Mouse (Mus musculus): ENCODE measurements at regions not wholly inside any gene's neighbourhood (a gene's known extent, or its start where the extent isn't known, plus 50 kb on each side); places are given as distances from the start of the nearest gene placed in this dataset.

GRCm38 (mm10) chr3:151894712-151895111 is 57.3 kb upstream of the Ptgfr start:
- Histone ChIP-seq H3K27me3 (no peaks in the 10 kb centered on the region), H3K4me1 (replicated peaks) (peaks cover 28% of the 10 kb centered on the region), H3K36me3 (no peaks in the 10 kb centered on the region), H3K27ac (no peak overlapping the region), H3K4me2 (no peak overlapping the region), H3K9me3 (no peaks in the 10 kb centered on the region), H3K9ac (replicated peaks) (no peak overlapping the region), H3K4me3 (replicated peaks) (no peak overlapping the region)
- 48% methylated on average over 3 of the region's 3 CpGs for WGBS
- ATAC-seq (ENCODE audit: insufficient number of reproducible peaks, insufficient read depth, low FRiP score, low TSS enrichment, low read depth): no peak

- no peak overlapping the region for H3K27ac ChIP-seq
- H3K27me3 ChIP-seq: no peaks in the 10 kb centered on the region
- H3K4me2 ChIP-seq: no peak overlapping the region
- ATAC-seq (ENCODE audit: insufficient number of reproducible peaks, insufficient read depth, low FRiP score, low TSS enrichment, low read depth): no peak
- no peak overlapping the region for H3K9ac ChIP-seq (replicated peaks)
- H3K9me3 ChIP-seq: no peaks in the 10 kb centered on the region
- 70% methylated on average over 11 of the region's 11 CpGs for WGBS
- peaks cover 29% of the 10 kb centered on the region for H3K4me1 ChIP-seq (replicated peaks)
- H3K36me3 ChIP-seq: no peaks in the 10 kb centered on the region
- H3K4me3 ChIP-seq (replicated peaks): no peak overlapping the region
These were observed 56.2 kb upstream of the Ptgfr start for GRCm38 (mm10) chr3:151893421-151894235.

DNA sequence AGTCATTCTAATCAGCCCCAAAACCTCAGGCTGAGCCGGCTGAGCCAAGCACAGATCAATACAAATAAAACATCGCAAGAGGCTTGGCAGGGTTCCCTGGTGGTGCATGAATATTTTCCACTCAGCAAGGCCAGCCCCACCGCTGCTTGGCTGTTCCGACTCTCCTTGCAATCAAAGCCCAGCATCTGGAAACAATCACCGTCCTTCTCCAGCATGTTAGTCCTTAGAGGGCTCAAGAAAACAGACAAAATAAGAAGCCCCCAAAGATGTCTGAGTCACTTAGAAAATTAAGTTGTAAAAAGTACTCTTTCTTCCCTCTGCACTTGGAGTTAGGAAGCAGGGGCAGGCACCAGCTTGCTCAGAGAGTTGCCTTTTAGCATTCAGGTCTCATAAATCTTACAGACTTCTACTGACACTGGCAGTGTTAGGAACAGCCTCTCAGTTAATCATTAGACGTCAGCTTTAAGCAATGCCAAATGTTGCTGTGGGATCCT is 54.4 kb upstream of the Ptgfr start:
- peak; percentile 94 for ATAC-seq (ENCODE audit: insufficient number of reproducible peaks, insufficient read depth, low FRiP score, low TSS enrichment, low read depth)
- H3K27ac ChIP-seq: peak overlapping the region; percentile 81
- H3K9ac ChIP-seq (replicated peaks): no peak overlapping the region
- H3K4me3 ChIP-seq (replicated peaks): no peak overlapping the region
- H3K4me2 ChIP-seq: peak overlapping the region; percentile 0; the same call in 1 of the 2 replicates
- no peaks in the 10 kb centered on the region for H3K27me3 ChIP-seq
- WGBS: 1% methylated on average over 6 of the region's 6 CpGs
- peaks cover 29% of the 10 kb centered on the region for H3K4me1 ChIP-seq (replicated peaks)
- H3K9me3 ChIP-seq: no peaks in the 10 kb centered on the region
- no peaks in the 10 kb centered on the region for H3K36me3 ChIP-seq

- H3K9ac ChIP-seq (replicated peaks): no peak overlapping the region
- H3K9me3 ChIP-seq: no peaks in the 10 kb centered on the region
- 0 out of 2 replicates have a peak overlapping the region, but pooled peaks have one; percentile 0 for H3K4me2 ChIP-seq
- H3K27ac ChIP-seq: peak overlapping the region; percentile 81
- no peak for ATAC-seq (ENCODE audit: insufficient number of reproducible peaks, insufficient read depth, low FRiP score, low TSS enrichment, low read depth)
- WGBS: 53% methylated on average over 3 of the region's 3 CpGs
- no peaks in the 10 kb centered on the region for H3K27me3 ChIP-seq
- H3K4me3 ChIP-seq (replicated peaks): no peak overlapping the region
- peaks cover 29% of the 10 kb centered on the region for H3K4me1 ChIP-seq (replicated peaks)
- no peaks in the 10 kb centered on the region for H3K36me3 ChIP-seq
These were observed 53.9 kb upstream of the Ptgfr start for GRCm38 (mm10) chr3:151891336-151891735.

DNA sequence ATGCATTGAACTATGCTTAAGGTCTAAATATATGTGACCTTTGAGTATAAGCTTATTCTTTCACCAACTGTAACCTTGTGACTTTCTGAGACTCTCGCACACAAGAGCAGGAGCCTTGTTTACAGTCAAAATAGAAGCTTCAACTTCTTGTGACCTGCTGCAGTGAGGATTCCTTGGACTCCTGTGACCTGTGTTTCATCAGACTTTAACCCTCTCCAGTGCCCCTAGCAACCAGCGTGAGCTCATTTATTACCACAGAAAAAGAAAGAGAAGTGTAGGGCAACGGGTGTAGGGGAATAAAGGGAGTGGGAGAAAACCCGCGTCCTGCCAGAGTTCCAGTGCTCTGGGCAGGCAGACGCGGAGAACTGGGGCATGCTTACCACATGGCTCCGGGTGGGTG is 52.3 kb upstream of the Ptgfr start:
- peak overlapping the region; percentile 45; the same call in 1 of the 2 replicates for H3K27ac ChIP-seq
- H3K4me1 ChIP-seq (replicated peaks): peaks cover 29% of the 10 kb centered on the region
- no peaks in the 10 kb centered on the region for H3K9me3 ChIP-seq
- no peak overlapping the region for H3K4me2 ChIP-seq
- no peak overlapping the region for H3K9ac ChIP-seq (replicated peaks)
- H3K4me3 ChIP-seq (replicated peaks): no peak overlapping the region
- no peaks in the 10 kb centered on the region for H3K27me3 ChIP-seq
- whole genome bisulfite sequencing: 41% methylated on average over 8 of the region's 8 CpGs
- no peak for ATAC-seq (ENCODE audit: insufficient number of reproducible peaks, insufficient read depth, low FRiP score, low TSS enrichment, low read depth)
- no peaks in the 10 kb centered on the region for H3K36me3 ChIP-seq
